9 mouse cellular contexts compared by ENCODE assay signal in the genomic region with DNA sequence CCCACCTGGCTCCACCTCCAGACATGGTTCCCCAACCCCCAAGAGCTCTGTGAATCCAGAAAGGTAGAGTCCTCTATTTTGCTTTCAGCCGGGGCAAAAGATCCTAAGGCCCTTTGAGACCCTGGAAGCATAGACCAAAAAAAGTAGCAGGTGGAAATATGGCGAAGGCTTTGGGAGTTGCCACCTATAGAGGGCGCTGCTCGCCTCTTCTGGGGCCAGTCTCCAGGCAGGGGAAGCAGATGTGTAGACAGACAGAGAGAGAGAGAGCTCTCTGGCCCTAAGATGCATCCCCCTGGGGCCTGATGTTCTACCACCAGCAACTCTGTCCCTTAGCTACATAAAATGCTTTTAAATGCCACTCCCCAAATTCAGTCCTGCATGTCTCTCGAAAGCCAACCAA. TPM values are rescaled to one million over a fixed set of nuclear protein-coding genes. Genes with fewer than 3 reads are reported as not detected.
DNase-seq lines count a peak whose midpoint lies in the region; ATAC-seq and TF ChIP-seq lines count a peak whose summit lies in the region.
"Had no signal": no experiment of that assay in that cellular context is flagged by ENCODE, and none has a peak within 500 bp of the region (broad histone marks: within the 10 kb centered on the region; RNA-seq: fewer than 3 reads in every experiment).

No protein-coding gene starts in this region.

- ATAC-seq in kidney, postnatal 0 days (replicated peaks; ENCODE audit: low FRiP score, low read depth) = no peak
- ATAC-seq in kidney, embryonic 14.5 days (ENCODE audit: low FRiP score, low TSS enrichment) = no peak
- ATAC-seq in forebrain, embryonic 14.5 days = 0 out of 2 replicates have a peak, but pooled peaks have one; percentile 2

- H3K27ac ChIP-seq in kidney, postnatal 0 days = no peak overlapping the region
- H3K27ac ChIP-seq in kidney, embryonic 14.5 days (ENCODE audit: low read depth, low read length) = no peak overlapping the region
- peak overlapping the region; percentile 34; the same call in 1 of the 2 replicates for H3K27ac ChIP-seq in forebrain, embryonic 14.5 days (ENCODE audit: low read depth, low read length)
- H3K27ac ChIP-seq: limb, embryonic 13.5 days had no signal

- H3K4me1 ChIP-seq in kidney, postnatal 0 days (replicated peaks; ENCODE audit: insufficient read depth, low read length) = peaks cover 6% of the 10 kb centered on the region; the same call in 1 of the 2 replicates
- peaks cover 12% of the 10 kb centered on the region for H3K4me1 ChIP-seq in kidney, embryonic 14.5 days (ENCODE audit: control insufficient read depth, insufficient read depth, low read length)
- peaks cover 19% of the 10 kb centered on the region for H3K4me1 ChIP-seq in forebrain, embryonic 14.5 days (ENCODE audit: control insufficient read depth, insufficient read depth, low read length)

- H3K9ac ChIP-seq in kidney, postnatal 0 days (ENCODE audit: low read depth, low read length) = no peak overlapping the region
- H3K9ac ChIP-seq in kidney, embryonic 14.5 days (ENCODE audit: low read depth, low read length) = no peak overlapping the region
- H3K9ac ChIP-seq in forebrain, embryonic 14.5 days (ENCODE audit: low read length) = no peak overlapping the region
- H3K9ac ChIP-seq: limb, embryonic 13.5 days had no signal

- TF ChIP-seq CTCF in kidney, postnatal 0 days (IDR thresholded peaks at IDR 0.05; ENCODE audit: low read depth) = peak; percentile 63

- no peaks in the 10 kb centered on the region for H3K36me3 ChIP-seq in kidney, postnatal 0 days (ENCODE audit: insufficient read depth, low read length)
- no peaks in the 10 kb centered on the region for H3K36me3 ChIP-seq in kidney, embryonic 14.5 days (ENCODE audit: control insufficient read depth, insufficient read depth, low read length)
- H3K36me3 ChIP-seq in forebrain, embryonic 14.5 days (ENCODE audit: control insufficient read depth, insufficient read depth, low read length) = no peaks in the 10 kb centered on the region
- H3K36me3 ChIP-seq: limb, embryonic 13.5 days had no signal

- no peak overlapping the region for H3K4me3 ChIP-seq in kidney, postnatal 0 days (replicated peaks; ENCODE audit: low read depth, low read length)
- H3K4me3 ChIP-seq in kidney, embryonic 14.5 days (ENCODE audit: low read length) = no peak overlapping the region
- no peak overlapping the region for H3K4me3 ChIP-seq in forebrain, embryonic 14.5 days (ENCODE audit: low read depth, low read length)
- H3K4me3 ChIP-seq: limb, embryonic 13.5 days had no signal

- H3K4me2 ChIP-seq in kidney, postnatal 0 days (ENCODE audit: low read length) = no peak overlapping the region
- no peak overlapping the region for H3K4me2 ChIP-seq in kidney, embryonic 14.5 days (replicated peaks; ENCODE audit: low read depth, low read length)
- no peak overlapping the region for H3K4me2 ChIP-seq in forebrain, embryonic 14.5 days (ENCODE audit: low read length)
- H3K4me2 ChIP-seq: limb, embryonic 13.5 days had no signal

- 47% methylated on average over 5 of the region's 5 CpGs for WGBS in kidney, postnatal 0 days
- WGBS in kidney, embryonic 14.5 days = 51% methylated on average over 5 of the region's 5 CpGs
- 31% methylated on average over 5 of the region's 5 CpGs for WGBS in forebrain, embryonic 14.5 days

- H3K9me3 ChIP-seq in kidney, postnatal 0 days (replicated peaks; ENCODE audit: low read length) = no peaks in the 10 kb centered on the region
- H3K9me3 ChIP-seq in kidney, embryonic 14.5 days (ENCODE audit: control insufficient read depth, low read length) = no peaks in the 10 kb centered on the region
- no peaks in the 10 kb centered on the region for H3K9me3 ChIP-seq in forebrain, embryonic 14.5 days (replicated peaks; ENCODE audit: control insufficient read depth, low read length)
- H3K9me3 ChIP-seq: limb, embryonic 13.5 days had no signal

- no peaks in the 10 kb centered on the region for H3K27me3 ChIP-seq in kidney, postnatal 0 days (ENCODE audit: insufficient read depth, low read length)
- no peaks in the 10 kb centered on the region for H3K27me3 ChIP-seq in kidney, embryonic 14.5 days (ENCODE audit: control insufficient read depth, insufficient read depth, low read length)
- no peaks in the 10 kb centered on the region for H3K27me3 ChIP-seq in forebrain, embryonic 14.5 days (replicated peaks; ENCODE audit: control insufficient read depth, insufficient read depth, low read length)
- H3K27me3 ChIP-seq: limb, embryonic 13.5 days had no signal

- peak; percentile 63 for DNase-seq in adrenal gland, postnatal 14 days
- DNase-seq in adrenal gland, postnatal 4 days (ENCODE audit: low spot score in 2 of 2) = no peak
- DNase-seq in kidney, postnatal 0 days (ENCODE audit: low spot score) = peak; percentile 10
- DNase-seq in ES-CJ7 (ENCODE audit: low read depth, low spot score) = peak; percentile 62
- no peak for DNase-seq in forebrain, embryonic 14.5 days (ENCODE audit: low spot score)
- DNase-seq in right cerebral cortex, postnatal 25 days = peak; percentile 47
- DNase-seq in gastrocnemius, postnatal 25 days = no peak

RNA-seq across cellular contexts. Expression of a gene that starts 49.8 kb away (rescaled TPM):
- not detected in 2 replicates for total RNA-seq in adrenal gland, postnatal 14 days (2021)
- 1 to 10 TPM in 1 of 2 experiments, under 1 TPM in 1; 0.31 to 4.5 TPM for total RNA-seq in adrenal gland, postnatal 4 days (2021)
- 36.5 and 40.2 TPM in 2 replicates for polyA plus RNA-seq in kidney, postnatal 0 days (2015; fragmentation: Nextera tagmentation; extraction: Ambion mirVana)
- polyA plus RNA-seq in kidney, embryonic 14.5 days (2014; fragmentation: Nextera tagmentation; extraction: Ambion mirVana) = 7.5 and 8.5 TPM in 2 replicates
- 61.3 and 68.6 TPM in 2 replicates for polyA plus RNA-seq in forebrain, embryonic 14.5 days (2014; fragmentation: Nextera tagmentation; extraction: Ambion mirVana)
- total RNA-seq in gastrocnemius, postnatal 25 days (2021) = not detected

Comparison
In these comparisons a context has a peak if more than half of its experiments do, and no peak if none do; other contexts are left out.
1. DNase-seq: peak in adrenal gland, postnatal 14 days (single experiment), kidney, postnatal 0 days (single experiment), ES-CJ7 (single experiment) and right cerebral cortex, postnatal 25 days (single experiment); none in adrenal gland, postnatal 4 days (0 of 2), forebrain, embryonic 14.5 days (single experiment) and gastrocnemius, postnatal 25 days (single experiment).